ENCODE assay signal across 11 mouse cellular contexts in the genomic region with DNA sequence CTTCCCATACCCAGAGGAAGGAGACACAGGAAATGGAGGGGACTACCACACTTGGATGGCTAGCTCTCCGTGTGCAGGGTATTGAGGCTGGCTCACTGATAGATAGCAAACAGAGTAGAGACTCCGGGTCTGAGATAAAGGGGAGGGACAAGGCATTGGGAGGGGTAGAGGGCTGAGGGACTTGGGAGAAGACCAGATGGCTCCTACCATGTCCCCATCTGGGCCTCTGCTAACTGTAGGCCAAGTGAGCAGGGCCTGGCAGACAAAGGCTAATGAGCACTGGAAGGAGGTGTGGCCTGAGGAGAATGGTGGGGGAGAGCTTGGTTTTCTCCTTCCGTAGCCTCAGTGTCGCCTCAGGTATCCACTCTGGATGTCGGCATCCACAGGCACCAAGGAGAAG. TPM values are rescaled to one million over a fixed set of nuclear protein-coding genes. Genes with fewer than 3 reads are reported as not detected.
A peak's percentile ranks its signal among the peaks of the same experiment; 100 is the strongest.
DNase-seq lines count a peak whose midpoint lies in the region; TF ChIP-seq lines count a peak whose summit lies in the region.
"Had no signal": no experiment of that assay in that cellular context is flagged by ENCODE, and none has a peak within 500 bp of the region (broad histone marks: within the 10 kb centered on the region; RNA-seq: fewer than 3 reads in every experiment).

No protein-coding gene starts in this region.

- no peaks in the 10 kb centered on the region for H3K27me3 ChIP-seq in MEL (ENCODE audit: control insufficient read depth in 1 of 2, insufficient read depth in 2 of 2, low read length in 2 of 2)
- peaks cover 3% of the 10 kb centered on the region; the same call in 1 of the 2 replicates for H3K27me3 ChIP-seq in forebrain, embryonic 10.5 days (ENCODE audit: poor library complexity, severe bottlenecking)

- no peaks in the 10 kb centered on the region for H3K79me2 ChIP-seq in MEL (ENCODE audit: control insufficient read depth, insufficient read depth, low read length, poor library complexity)

- H3K27ac ChIP-seq in MEL (ENCODE audit: control insufficient read depth, low read depth, low read length), result no peak overlapping the region
- peak overlapping the region; percentile 53 for H3K27ac ChIP-seq in forebrain, embryonic 10.5 days

- DNase-seq in MEL (ENCODE audit: low read depth, low spot score) (peak; percentile 42), liver (peak; percentile 67)
- peak; percentile 40 for DNase-seq in c-Kit-positive CD71-positive TER-119-positive erythroid progenitor cells, embryonic 14.5 days (ENCODE audit: low spot score)
- DNase-seq in forebrain, embryonic 10.5 days (ENCODE audit: extremely low spot score, low spot score), result no peak
- DNase-seq in B cell, adult 2 months, result no peak
- DNase-seq in left cerebral cortex, postnatal 36 days (ENCODE audit: low spot score in 2 of 2), result no peak
- DNase-seq in kidney, postnatal 25 days, result no peak
- no peak for DNase-seq in heart, postnatal 36 days
- DNase-seq: adrenal gland, postnatal 10 days; heart, postnatal 10 days; layer of hippocampus, postnatal 36 days had no signal

- intact Hi-C loops in left cerebral cortex, postnatal 36 days (cut with DNase I), result no loop called here
- intact Hi-C loops in heart, postnatal 36 days (cut with DNase I), result no loop called here

- TF ChIP-seq POLR2A in MEL (IDR thresholded peaks at IDR 0.05; ENCODE audit: control insufficient read depth in 1 of 2, insufficient read depth in 1 of 2, low read depth in 1 of 2, low read length in 2 of 2, poor library complexity in 1 of 2), result no peak

- no peak for TF ChIP-seq EP300 in MEL (IDR thresholded peaks at IDR 0.05; ENCODE audit: low read depth in 1 of 2, low read length in 2 of 2)

- H3K4me1 ChIP-seq in MEL (ENCODE audit: control insufficient read depth in 1 of 2, insufficient read depth in 2 of 2, low read length in 2 of 2), result peaks cover 15 to 32% of the 10 kb centered on the region in 2 experiments
- H3K4me1 ChIP-seq in forebrain, embryonic 10.5 days, result peaks cover 19% of the 10 kb centered on the region

- no peak overlapping the region for H3K4me3 ChIP-seq in MEL (ENCODE audit: control insufficient read depth in 1 of 2, insufficient read depth in 1 of 2, low read depth in 2 of 2, low read length in 2 of 2)
- no peak overlapping the region for H3K4me3 ChIP-seq in forebrain, embryonic 10.5 days

- H3K9me3 ChIP-seq in MEL (replicated peaks; ENCODE audit: insufficient read depth, low read length), result no peaks in the 10 kb centered on the region
- H3K9me3 ChIP-seq in forebrain, embryonic 10.5 days, result no peaks in the 10 kb centered on the region

- peaks cover 0 to 21% of the 10 kb centered on the region in 2 experiments; a peak in 2 of 4 replicates for H3K36me3 ChIP-seq in MEL (ENCODE audit: control insufficient read depth in 1 of 2, insufficient read depth in 2 of 2, low read length in 2 of 2)
- H3K36me3 ChIP-seq in forebrain, embryonic 10.5 days (replicated peaks), result no peaks in the 10 kb centered on the region

- 76% methylated on average over 5 of the region's 5 CpGs for WGBS in forebrain, embryonic 10.5 days

- no peak overlapping the region for H3K9ac ChIP-seq in MEL (ENCODE audit: control insufficient read depth, low read depth, low read length, poor library complexity, severe bottlenecking)

- no peak for TF ChIP-seq CTCF in MEL (IDR thresholded peaks at IDR 0.05 in 2 of 3, conservative IDR thresholded peaks at IDR 0.05 in 1 of 3; ENCODE audit: control insufficient read depth in 1 of 3, insufficient read depth in 1 of 3, low read depth in 2 of 3, low read length in 3 of 3, poor library complexity in 1 of 3, severe bottlenecking in 1 of 3)

- TF ChIP-seq RAD21 in MEL (IDR thresholded peaks at IDR 0.05; ENCODE audit: low read depth, low read length), result no peak; the same call in 1 of the 2 replicates

TF ChIP-seq in MEL, 35 proteins besides CTCF, POLR2A, EP300 and RAD21:
- 0 out of 2 replicates have a peak, but pooled peaks have one; percentile 22 for TF ChIP-seq TCF12 (IDR thresholded peaks at IDR 0.05; ENCODE audit: low read depth, low read length)
- 0 out of 2 replicates have a peak, but pooled peaks have one; percentile 29 for TF ChIP-seq MXI1 (IDR thresholded peaks at IDR 0.05; ENCODE audit: low read depth, low read length)
- no peak for TF ChIP-seq MAFK (IDR thresholded peaks at IDR 0.05; ENCODE audit: borderline replicate concordance, low read depth, low read length)

RNA-seq across cellular contexts. Expression of a gene that starts 50.8 kb away (rescaled TPM):
- total RNA-seq in MEL (2012; rRNA removed), result 29.0 and 29.8 TPM in 2 replicates
- 10 to 100 TPM in 1 of 2 experiments, not detected in 1; 60.9 TPM for polyA plus RNA-seq in MEL (2012; ENCODE audit: insufficient read depth in 1 of 2, insufficient read length in 2 of 2, low read depth in 1 of 2, low replicate concordance in 2 of 2, missing spikeins in 1 of 2)
- 16.1 and 20.7 TPM in 2 replicates for polyA plus RNA-seq in forebrain, embryonic 10.5 days (2016; fragmentation: Nextera tagmentation; extraction: Ambion mirVana)
- 10 to 100 TPM; 91.9 to 94.5 TPM for total RNA-seq in left cerebral cortex, postnatal 36 days (2021)
- 10 to 100 TPM; 50.9 to 51.7 TPM for total RNA-seq in heart, postnatal 36 days (2021)

Comparison
In these comparisons a context has a peak if more than half of its experiments do, and no peak if none do; other contexts are left out.
1. DNase-seq: peak in MEL (single experiment), c-Kit-positive CD71-positive TER-119-positive erythroid progenitor cells, embryonic 14.5 days (single experiment) and liver (single experiment); none in forebrain, embryonic 10.5 days (single experiment), B cell, adult 2 months (0 of 2), left cerebral cortex, postnatal 36 days (0 of 2), kidney, postnatal 25 days (0 of 2) and heart, postnatal 36 days (0 of 2).